Mouse (Mus musculus) natural killer cell, adult 2 months (primary cell): Measurements from ENCODE around the gene Narf.

ENCODE experiments used
- DNase-seq, 2 experiments: peaks; one replicate each; pipeline ENCODE4 v3.0.0; 2022; ENCODE audit warnings: low spot score in 2 of 2

The Narf gene

GRCm38 (mm10) chr11:121236564-121237344 is at the start of gene Narf:
Gene Narf, plus strand, starts transcription at chr11:121237253.
- peak; percentile 99 for DNase-seq

- DNase-seq = no peak
Measured at GRCm38 (mm10) chr11:121189681-121190080, 47.4 kb upstream of the Narf start.

GRCm38 (mm10) chr11:121192742-121193141 is 44.3 kb upstream of the Narf start:
- DNase-seq = no peak

GRCm38 (mm10) chr11:121193415-121193814 is 43.6 kb upstream of the Narf start:
- DNase-seq = no peak

- no peak for DNase-seq
Measured at GRCm38 (mm10) chr11:121198622-121199021, 38.4 kb upstream of the Narf start.

GRCm38 (mm10) chr11:121199851-121200250 is 37.2 kb upstream of the Narf start:
- no peak for DNase-seq

GRCm38 (mm10) chr11:121200781-121201180 is 36.3 kb upstream of the Narf start:
- no peak for DNase-seq

- peak in 1 of 2 experiments; percentile 30 for DNase-seq
Measured at GRCm38 (mm10) chr11:121201436-121202198, 35.4 kb upstream of the Narf start.

GRCm38 (mm10) chr11:121203859-121204160 is 33.2 kb upstream of the Narf start:
- DNase-seq = no peak

GRCm38 (mm10) chr11:121204161-121205006 is 32.7 kb upstream of the Narf start, which contains the start of the genes Hexdc and Ogfod3:
Gene Hexdc, plus strand, starts transcription at chr11:121204433.
Gene Ogfod3, minus strand, starts transcription at chr11:121204711.
- peak; percentile 86 to 95 for DNase-seq

- DNase-seq = no peak
Measured at GRCm38 (mm10) chr11:121216831-121217230, 20.2 kb upstream of the Narf start.

- no peak for DNase-seq
Measured at GRCm38 (mm10) chr11:121219776-121220175, 17.3 kb upstream of the Narf start.

GRCm38 (mm10) chr11:121220771-121221170 is 16.3 kb upstream of the Narf start:
- DNase-seq = no peak

- no peak for DNase-seq
Measured at GRCm38 (mm10) chr11:121221321-121222010, 15.6 kb upstream of the Narf start.

GRCm38 (mm10) chr11:121228129-121229017 is 8.7 kb upstream of the Narf start:
- DNase-seq = peak in 1 of 2 experiments; percentile 8

GRCm38 (mm10) chr11:121229018-121229439 is 8.0 kb upstream of the Narf start, which contains the start of gene Cybc1:
Gene Cybc1, minus strand, starts transcription at chr11:121229322.
- peak; percentile 70 to 83 for DNase-seq

- DNase-seq = no peak
Measured at GRCm38 (mm10) chr11:121231191-121231590, 5.9 kb upstream of the Narf start.

GRCm38 (mm10) chr11:121231628-121232291 is 5.3 kb upstream of the Narf start:
- no peak for DNase-seq

- no peak for DNase-seq
Measured at GRCm38 (mm10) chr11:121232706-121233105, 4.3 kb upstream of the Narf start.
